Mouse (Mus musculus): ENCODE results near the gene Gng7.

Gene Gng7

GRCm38 (mm10) chr10:80899074-80899473 lies 115.7 kb downstream of the Gng7 start:
- WGBS: 83% methylated on average over 8 of the region's 8 CpGs

Data from cerebral cortex, adult 2 months (tissue).